Comparison of ENCODE assay signal across 2 mouse cellular contexts in genomic region chr13:94768460-94769154, GRCm38 (mm10).
TF ChIP-seq lines count a peak whose summit lies in the region.

No protein-coding gene starts in this region.

TF ChIP-seq in CH12.LX, 34 proteins besides CTCF, POLR2A, EP300 and RAD21 (continued from another document):
- TF ChIP-seq KAT2A (IDR thresholded peaks at IDR 0.05; ENCODE audit: insufficient replicate concordance, low read length) (no peak), MXI1 (IDR thresholded peaks at IDR 0.05; ENCODE audit: low read depth, low read length) (no peak), IRF4 (IDR thresholded peaks at IDR 0.05; ENCODE audit: low read depth, low read length) (no peak), ZNF384 (IDR thresholded peaks at IDR 0.05; ENCODE audit: low read depth, low read length) (no peak)

TF ChIP-seq in MEL, 35 proteins besides CTCF, POLR2A, EP300 and RAD21 (continued from another document):
- no peak for TF ChIP-seq MAX (IDR thresholded peaks at IDR 0.05; ENCODE audit: low read length)
- no peak for TF ChIP-seq MXI1 (IDR thresholded peaks at IDR 0.05; ENCODE audit: low read depth, low read length)
- TF ChIP-seq TBP (IDR thresholded peaks at IDR 0.05; ENCODE audit: low read depth, low read length), result no peak
- TF ChIP-seq BHLHE40 (IDR thresholded peaks at IDR 0.05; ENCODE audit: borderline replicate concordance, low read depth, low read length), result no peak
- no peak for TF ChIP-seq MYB (IDR thresholded peaks at IDR 0.05; ENCODE audit: low read depth, low read length)
- no peak for TF ChIP-seq USF1 (IDR thresholded peaks at IDR 0.05; ENCODE audit: low read depth, low read length)
- no peak for TF ChIP-seq GABPA (IDR thresholded peaks at IDR 0.05; ENCODE audit: low read depth, low read length)
